Mouse (Mus musculus) brain, embryonic 14.5 days (tissue): ENCODE measurements around the gene Stag2.

ENCODE experiments used
- CTCF ChIP-seq: fragments of 200-500 bp; IDR thresholded peaks from 2 replicates; pipeline ENCODE4 v1.5.1; 2012; ENCODE audit warnings: inconsistent platforms, mild to moderate bottlenecking, moderate library complexity, borderline replicate concordance; ENCODE audit not compliant: insufficient read depth, insufficient read length; ENCODE audit errors: extremely low read depth
- POLR2A ChIP-seq: fragments of 200-500 bp; IDR thresholded peaks from 2 replicates; pipeline ENCODE4 v1.6.1; 2012; ENCODE audit warnings: mild to moderate bottlenecking, inconsistent platforms, borderline replicate concordance; ENCODE audit not compliant: poor library complexity, insufficient read depth, insufficient read length, severe bottlenecking; ENCODE audit errors: extremely low read depth

GRCm38 (mm10) chrX:42110585-42110984 lies 38.5 kb upstream of the Stag2 start:
- TF ChIP-seq CTCF, result no peak
- TF ChIP-seq POLR2A, result no peak
